Mouse (Mus musculus) cerebellum, adult 8-10 months (tissue): ENCODE measurements at regions not wholly inside any gene's neighbourhood (a gene's known extent, or its start where the extent isn't known, plus 50 kb on each side); places are given as distances from the start of the nearest gene placed in this dataset.

Source experiments
- DNase-seq: peaks from one replicate; pipeline ENCODE4 v3.0.0; 2022

DNA sequence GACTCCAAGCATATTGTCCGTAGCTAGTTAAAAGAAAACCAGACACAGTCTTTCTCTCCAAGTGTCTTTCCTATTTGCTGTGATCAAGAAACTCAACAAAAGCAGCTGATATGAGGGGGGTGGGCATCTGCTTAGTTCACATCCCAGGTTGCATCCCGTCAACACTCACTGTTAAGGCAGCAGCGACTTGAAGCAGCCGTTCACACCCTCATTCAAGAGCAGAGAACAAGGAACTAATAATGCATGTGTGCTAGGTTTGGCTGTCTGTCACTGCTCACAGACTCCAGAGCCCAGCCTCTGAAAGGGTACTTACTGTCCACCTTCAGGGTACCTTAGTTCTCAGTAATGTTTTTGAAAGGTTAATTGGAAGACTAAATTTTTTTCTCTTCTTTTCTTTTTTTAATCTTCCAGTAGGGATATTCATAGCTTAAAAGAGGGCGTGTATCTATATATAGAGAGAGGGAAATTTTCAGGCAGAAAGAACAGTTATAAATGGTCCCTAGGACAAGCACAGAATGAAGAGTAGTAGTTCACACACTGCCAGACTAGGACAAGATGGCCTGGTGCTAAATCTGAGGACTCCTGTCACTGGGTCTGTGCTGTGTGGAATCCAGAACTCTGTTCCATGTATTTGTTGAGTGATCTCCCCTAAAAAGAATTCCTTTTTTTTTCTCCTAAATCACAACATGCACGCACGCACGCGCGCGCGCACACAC is 199.1 kb upstream of the BB014433 start:
- no peak for DNase-seq

DNA sequence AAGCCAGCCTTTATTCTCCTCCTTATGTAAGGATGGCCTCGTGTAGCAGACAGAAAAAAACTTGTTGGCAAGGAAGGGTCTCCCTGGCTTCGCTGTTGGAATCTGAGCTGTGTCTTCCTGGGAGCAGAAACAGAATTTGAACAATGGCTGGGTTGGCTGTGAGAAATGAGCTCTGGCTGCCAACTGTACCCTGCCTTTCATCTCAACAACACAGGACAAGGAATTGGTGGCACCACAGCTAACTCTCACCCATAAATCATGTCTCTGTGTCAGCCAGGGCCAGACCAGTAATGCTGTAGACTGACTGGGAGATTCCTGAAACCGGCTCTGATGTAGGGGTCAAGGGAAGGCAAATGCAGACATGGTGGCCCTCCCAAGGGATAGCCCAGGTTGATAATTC is 189.5 kb upstream of the BB014433 start:
- DNase-seq = no peak

DNA sequence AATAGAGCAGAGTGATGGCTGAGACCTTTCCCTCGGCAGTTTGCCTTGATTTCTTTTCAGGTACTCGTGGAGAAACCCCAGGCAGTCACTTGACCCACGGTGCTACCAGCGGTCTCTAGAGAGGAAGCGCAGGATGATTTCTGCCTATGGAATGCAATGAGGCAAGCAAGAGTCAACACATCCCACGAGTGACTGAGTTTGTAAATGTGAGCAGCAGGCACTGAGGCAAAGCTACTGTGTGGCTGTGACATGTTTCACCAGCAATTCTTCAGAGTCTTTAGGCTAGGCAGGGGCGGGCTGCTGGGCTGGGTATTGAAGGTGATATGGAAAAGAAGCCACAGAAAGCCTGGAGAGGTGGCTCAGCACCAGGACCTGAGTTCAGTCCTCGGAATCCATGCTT is 187.4 kb upstream of the BB014433 start:
- DNase-seq = no peak

DNA sequence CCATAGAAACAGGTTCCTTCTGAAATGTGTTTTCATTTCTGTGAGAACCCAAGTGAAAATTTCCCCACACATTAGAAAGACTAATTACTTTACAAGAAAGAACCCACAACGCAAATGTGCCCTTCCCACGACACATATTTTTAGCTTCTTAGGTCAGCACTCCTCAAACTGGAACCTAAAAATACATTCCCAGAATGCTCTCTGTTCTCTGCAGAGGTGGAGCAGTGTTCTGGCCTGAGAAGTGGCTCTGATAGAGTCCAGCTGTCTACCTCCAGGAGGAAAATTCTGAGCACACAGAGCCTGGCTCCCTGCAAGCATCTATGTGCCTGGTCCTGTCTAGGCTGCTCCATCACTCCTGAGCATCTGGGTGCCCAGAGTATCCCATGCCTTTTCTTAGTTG is 184.3 kb upstream of the BB014433 start:
- no peak for DNase-seq

DNA sequence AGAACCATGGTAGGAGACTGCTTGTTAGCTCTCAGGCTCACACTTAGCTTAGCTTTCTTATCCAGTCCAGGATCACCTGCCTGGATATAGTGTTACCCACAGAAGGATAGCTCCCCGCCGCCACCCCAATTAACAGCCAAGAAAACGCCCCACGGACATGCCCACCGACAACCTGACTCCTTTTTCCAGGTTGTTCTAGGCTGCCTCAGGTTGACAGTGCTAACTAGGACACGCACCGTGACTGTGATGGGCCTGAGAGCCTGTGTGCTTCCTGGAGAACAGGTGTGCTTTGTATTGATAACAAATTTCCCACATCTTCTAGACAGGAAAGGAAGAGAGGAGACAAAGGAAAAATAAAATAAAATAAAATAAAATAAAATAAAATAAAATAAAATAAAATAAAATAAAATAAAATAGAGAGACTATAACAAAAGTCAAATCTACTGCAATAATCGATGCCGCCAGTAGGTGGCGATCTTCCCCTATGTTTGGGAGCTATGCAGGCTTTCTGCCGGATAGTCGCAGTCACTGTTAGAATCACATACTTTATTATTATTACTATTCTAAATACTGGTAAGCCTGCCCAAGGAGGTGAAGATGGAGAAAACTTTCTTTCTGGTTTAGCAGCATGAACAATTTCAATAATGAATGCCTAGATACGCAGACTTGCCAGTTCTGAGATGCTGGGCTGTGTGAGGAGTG is 175.5 kb upstream of the BB014433 start:
- DNase-seq = peak; percentile 36

DNA sequence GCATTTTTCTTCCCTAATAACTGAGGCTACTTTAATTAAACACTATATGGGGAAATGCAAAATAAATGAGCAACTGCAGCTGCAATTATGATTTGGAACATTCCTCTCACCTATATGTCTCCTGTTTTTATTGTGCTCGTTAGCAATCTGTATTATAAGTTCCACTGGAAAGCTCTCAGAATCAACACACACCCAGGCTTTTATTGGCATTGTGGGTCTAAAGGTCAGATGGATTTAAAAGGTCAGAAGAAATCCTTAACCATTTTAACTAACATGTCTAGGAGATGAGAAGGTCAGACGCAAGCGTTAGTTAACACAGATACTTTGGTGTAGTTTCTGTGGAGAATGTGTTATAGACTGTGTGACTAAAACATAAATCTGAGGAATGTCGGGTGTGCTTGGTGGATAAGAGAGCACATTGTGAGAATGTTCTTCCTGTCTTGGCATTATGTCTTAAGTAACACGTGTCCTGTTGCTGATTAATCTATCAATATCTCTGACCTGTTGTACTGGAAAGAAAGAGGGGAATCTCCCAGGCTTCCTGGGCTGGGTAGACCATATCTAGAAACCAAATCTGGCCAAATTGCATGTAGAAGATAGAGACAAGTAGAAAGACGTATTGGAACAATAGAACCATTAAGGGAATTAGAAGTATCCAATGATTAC is 164.1 kb upstream of the BB014433 start:
- no peak for DNase-seq

DNA sequence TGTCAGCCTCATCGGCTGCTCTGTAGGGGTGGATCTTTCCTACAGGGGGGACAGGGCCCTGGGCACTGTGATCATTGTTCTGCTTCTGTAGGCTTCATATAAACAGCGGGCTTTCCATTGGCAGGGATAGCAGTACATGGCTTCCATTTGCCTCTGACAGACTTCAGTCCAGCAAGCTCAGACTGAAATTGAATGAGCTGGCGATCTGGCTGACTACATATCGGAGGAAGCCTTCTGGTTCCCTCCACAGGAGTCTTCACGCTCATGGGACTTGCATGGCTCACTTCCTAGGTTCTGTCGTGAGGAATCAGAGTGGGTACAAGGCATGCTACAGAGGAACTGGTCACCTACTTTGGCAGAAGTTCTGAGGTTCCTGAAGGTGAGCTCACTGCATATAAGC is 155.7 kb upstream of the BB014433 start:
- no peak for DNase-seq

DNA sequence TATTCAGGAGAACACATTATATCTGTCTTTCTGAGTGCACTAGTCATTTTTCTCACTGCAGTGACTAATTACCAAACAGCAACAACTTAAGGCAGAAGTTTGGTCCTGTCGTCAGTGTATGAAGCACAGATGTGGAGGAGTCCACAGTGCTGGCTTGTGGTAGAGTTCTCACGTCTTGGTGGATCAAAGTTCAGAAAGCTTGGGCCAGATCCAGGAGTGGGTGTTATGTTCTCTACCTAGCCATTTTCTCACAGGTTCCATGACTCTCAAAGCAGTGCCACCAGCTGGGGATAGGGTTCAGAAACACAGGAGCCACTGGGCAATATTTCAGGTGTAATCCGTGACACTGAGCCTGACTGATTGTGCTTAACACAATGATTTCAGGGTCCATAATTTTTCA is 144.8 kb upstream of the BB014433 start:
- DNase-seq = no peak

DNA sequence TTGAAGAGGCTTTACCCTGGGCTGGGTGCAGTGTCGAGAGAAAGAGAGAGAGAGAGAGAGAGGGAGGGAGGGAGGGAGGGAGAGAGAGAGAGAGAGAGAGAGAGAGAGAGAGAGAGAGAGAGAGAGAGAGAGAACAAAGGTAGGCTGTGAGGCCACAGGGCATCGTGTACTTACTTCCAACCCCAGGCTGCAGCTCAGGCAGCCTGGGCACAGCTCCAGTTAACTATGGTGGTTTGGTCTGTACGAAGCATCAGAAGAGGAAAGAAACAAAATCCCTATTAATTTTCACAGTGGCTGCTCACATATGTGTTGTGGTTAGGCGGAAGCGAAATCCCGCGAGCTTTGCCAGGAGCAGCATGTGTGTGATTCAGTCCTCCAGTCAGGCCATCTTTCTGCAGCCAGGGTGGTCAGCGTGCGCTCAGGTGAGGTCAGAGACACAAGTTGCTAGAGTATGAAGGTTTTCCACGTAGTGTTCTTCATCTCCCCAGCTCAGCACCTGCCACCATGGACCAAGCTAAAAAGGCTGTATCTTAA is 143.3 kb upstream of the BB014433 start:
- DNase-seq = no peak
